Mouse (Mus musculus) forebrain, embryonic 13.5 days (tissue): ENCODE measurements around the gene Plekha7. TPM values are rescaled to one million over a fixed set of nuclear protein-coding genes. Genes with fewer than 3 reads are reported as not detected.
A peak's percentile ranks its signal among the peaks of the same experiment; 100 is the strongest.

Source experiments
- ATAC-seq: fragments of 200-750 bp; cut with Nextera tagmentation; 2 replicates; pipeline ENCODE4 v1.8.0; 2017
- H3K27ac ChIP-seq: fragments of 300-500 bp; sonication (generic); 2 replicates; pipeline ENCODE4 v1.5.1; 2015; ENCODE audit warnings: inconsistent platforms, mild to moderate bottlenecking, moderate library complexity
- H3K27me3 ChIP-seq: fragments of 300-500 bp; sonication (generic); 2 replicates; pipeline ENCODE4 v1.6.1; 2015; ENCODE audit warnings: mild to moderate bottlenecking, inconsistent platforms
- H3K36me3 ChIP-seq: fragments of 300-500 bp; sonication (generic); 2 replicates; pipeline ENCODE4 v1.6.1; 2015; ENCODE audit warnings: mild to moderate bottlenecking, inconsistent platforms; ENCODE audit not compliant: poor library complexity, severe bottlenecking
- H3K4me1 ChIP-seq: fragments of 300-500 bp; sonication (generic); 2 replicates; pipeline ENCODE4 v1.6.1; 2015; ENCODE audit warnings: inconsistent platforms
- H3K4me2 ChIP-seq: fragments of 300-500 bp; sonication (generic); 2 replicates; pipeline ENCODE4 v1.6.1; 2015; ENCODE audit warnings: inconsistent platforms, mild to moderate bottlenecking, moderate library complexity
- H3K4me3 ChIP-seq: fragments of 300-500 bp; sonication (generic); 2 replicates; pipeline ENCODE4 v1.5.1; 2015; ENCODE audit warnings: mild to moderate bottlenecking, inconsistent platforms
- H3K9ac ChIP-seq: fragments of 300-500 bp; sonication (generic); 2 replicates; pipeline ENCODE4 v1.6.1; 2015; ENCODE audit warnings: mild to moderate bottlenecking, inconsistent platforms
- H3K9me3 ChIP-seq: fragments of 300-500 bp; sonication (generic); replicated peaks from 2 replicates; pipeline ENCODE4 v1.6.1; 2016; ENCODE audit warnings: inconsistent platforms
- WGBS: fragments of 180-500 bp; shearing (Covaris S2); methylation state at CpG from one replicate; pipeline ENCODE4 v1.1.7; 2015; 5-methylcytosine and 5-hydroxymethylcytosine counted together
- polyA plus RNA-seq: library from polyadenylated mRNA; unstranded; fragments of >200 nt; fragmentation: Nextera tagmentation; extraction: Ambion mirVana; gene quantifications from 2 replicates; pipeline ENCODE4 v1.2.1, GENCODE M21; 2015

Plekha7 gene
- polyA plus RNA-seq, 1 experiment from 2014 or later: 13.1 TPM

- H3K4me3 ChIP-seq: no peak overlapping the region
- H3K4me2 ChIP-seq: peak overlapping the region; percentile 32
- H3K4me1 ChIP-seq: peaks cover 20% of the 10 kb centered on the region
- no peaks in the 10 kb centered on the region for H3K9me3 ChIP-seq
- H3K27me3 ChIP-seq: no peaks in the 10 kb centered on the region
- no peaks in the 10 kb centered on the region for H3K36me3 ChIP-seq
- peak overlapping the region; percentile 42 for H3K27ac ChIP-seq
- peak; percentile 9; the same call in 1 of the 2 replicates for ATAC-seq
- WGBS: 43% methylated on average over 15 of the region's 15 CpGs
- no peak overlapping the region for H3K9ac ChIP-seq
Measured at GRCm38 (mm10) chr7:116245815-116246695, 62.1 kb downstream of the Plekha7 start.

DNA sequence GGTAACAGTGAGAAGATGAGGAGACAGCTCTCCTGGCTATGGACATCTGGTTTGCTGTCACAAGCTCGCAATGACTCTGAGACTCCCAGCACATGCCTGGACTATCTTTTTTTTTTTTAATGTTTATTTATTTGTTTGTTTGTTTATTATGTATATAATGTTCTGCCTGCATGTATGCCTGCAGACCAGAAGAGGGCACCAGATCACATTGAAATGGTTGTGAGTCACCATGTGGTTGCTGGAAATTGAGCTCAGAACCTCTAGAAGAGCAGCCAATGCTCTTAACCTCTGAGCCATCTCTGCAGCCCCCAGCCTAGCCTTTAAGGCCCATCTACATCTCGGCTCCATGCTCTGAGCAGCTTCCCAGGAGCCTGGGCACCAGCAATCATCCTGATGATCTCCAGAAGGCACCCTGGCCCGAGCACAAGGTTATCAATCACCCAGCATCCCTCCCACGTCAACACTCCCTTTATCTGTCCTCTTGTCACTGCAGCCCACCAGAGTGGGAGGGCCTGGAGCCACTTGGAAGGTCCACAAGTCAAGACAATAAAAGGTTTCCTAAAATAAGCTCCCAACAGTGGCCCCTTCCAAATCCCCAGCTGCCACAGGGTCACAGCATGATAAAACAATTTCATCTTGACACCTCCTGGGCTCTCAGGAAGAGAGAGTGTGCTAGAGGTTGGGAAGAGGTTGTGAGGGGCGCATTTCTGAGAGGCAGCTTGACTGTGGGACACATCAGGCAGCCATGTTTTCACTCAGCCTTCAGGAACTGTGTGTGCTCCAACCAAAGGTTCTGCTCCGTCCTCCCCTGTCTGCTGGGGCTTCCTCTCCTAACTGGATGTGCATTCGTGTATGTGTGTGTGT lies 63.6 kb downstream of the Plekha7 start:
- H3K9me3 ChIP-seq: no peaks in the 10 kb centered on the region
- H3K4me2 ChIP-seq: no peak overlapping the region
- no peak overlapping the region for H3K9ac ChIP-seq
- no peaks in the 10 kb centered on the region for H3K36me3 ChIP-seq
- peaks cover 22% of the 10 kb centered on the region for H3K4me1 ChIP-seq
- WGBS: 79% methylated on average over 7 of the region's 7 CpGs
- H3K4me3 ChIP-seq: no peak overlapping the region
- no peak overlapping the region for H3K27ac ChIP-seq
- H3K27me3 ChIP-seq: no peaks in the 10 kb centered on the region
- no peak for ATAC-seq

DNA sequence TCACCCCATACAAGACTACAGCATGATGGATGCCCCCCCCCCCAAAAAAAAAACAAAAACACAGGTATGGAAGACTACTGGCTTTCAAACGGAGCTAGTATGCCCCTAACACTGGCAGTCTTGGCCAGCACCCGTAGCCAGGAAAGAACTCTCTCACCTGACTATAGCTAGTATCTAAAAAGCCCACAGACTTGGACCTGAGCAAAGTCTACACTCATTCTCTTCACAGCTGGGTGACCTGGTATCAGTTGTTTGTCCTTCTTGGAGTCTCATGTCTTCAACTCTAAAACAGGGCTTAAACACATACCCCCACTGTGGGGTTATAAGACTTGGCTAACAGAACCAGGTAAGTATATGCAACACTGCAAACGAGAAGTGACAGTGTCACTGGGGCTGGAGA lies 65.4 kb downstream of the Plekha7 start:
- 83% methylated on average over 3 of the region's 3 CpGs for WGBS
- Histone ChIP-seq H3K9me3 (no peaks in the 10 kb centered on the region), H3K4me3 (no peak overlapping the region), H3K36me3 (no peaks in the 10 kb centered on the region), H3K9ac (no peak overlapping the region), H3K4me1 (peaks cover 30% of the 10 kb centered on the region), H3K27me3 (peaks cover 8% of the 10 kb centered on the region; the same call in 1 of the 2 replicates), H3K4me2 (no peak overlapping the region), H3K27ac (no peak overlapping the region)
- no peak for ATAC-seq

- Histone ChIP-seq H3K27ac (no peak overlapping the region), H3K9me3 (no peaks in the 10 kb centered on the region), H3K27me3 (peaks cover 14% of the 10 kb centered on the region; the same call in 1 of the 2 replicates), H3K4me2 (0 out of 2 replicates have a peak overlapping the region, but pooled peaks have one; percentile 0), H3K36me3 (no peaks in the 10 kb centered on the region), H3K4me1 (peaks cover 36% of the 10 kb centered on the region), H3K4me3 (no peak overlapping the region), H3K9ac (no peak overlapping the region)
- no peak for ATAC-seq
- WGBS: 23% methylated on average over 7 of the region's 7 CpGs
Measured at GRCm38 (mm10) chr7:116241601-116242000, 66.6 kb downstream of the Plekha7 start.

GRCm38 (mm10) chr7:116240791-116241474 lies 67.2 kb downstream of the Plekha7 start:
- Histone ChIP-seq H3K4me2 (no peak overlapping the region), H3K27ac (no peak overlapping the region), H3K4me3 (no peak overlapping the region), H3K27me3 (peaks cover 17% of the 10 kb centered on the region; the same call in 1 of the 2 replicates), H3K9me3 (no peaks in the 10 kb centered on the region), H3K9ac (no peak overlapping the region), H3K36me3 (no peaks in the 10 kb centered on the region), H3K4me1 (peaks cover 36% of the 10 kb centered on the region)
- WGBS: 79% methylated on average over 12 of the region's 12 CpGs
- no peak for ATAC-seq

DNA sequence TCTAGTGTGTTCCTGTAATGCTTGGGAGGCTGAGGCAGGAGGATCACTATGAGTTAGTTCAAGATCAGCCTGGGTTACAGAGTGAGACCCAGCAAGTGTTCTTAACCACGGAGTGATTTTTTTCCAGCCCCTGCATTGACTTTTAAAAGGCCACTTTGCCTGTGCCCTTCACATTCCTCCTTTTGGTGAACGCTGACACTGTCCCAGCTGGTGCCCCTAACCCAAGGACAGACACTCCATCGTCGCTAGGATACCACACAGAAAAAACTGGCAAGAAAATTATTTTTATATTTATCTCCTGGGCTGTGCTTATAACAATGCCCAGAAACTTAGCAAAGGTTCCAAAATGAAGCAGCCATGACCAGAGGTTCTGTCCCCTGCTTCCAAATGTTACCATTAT lies 67.8 kb downstream of the Plekha7 start:
- H3K27ac ChIP-seq: no peak overlapping the region
- H3K4me1 ChIP-seq: peaks cover 39% of the 10 kb centered on the region
- peaks cover 17% of the 10 kb centered on the region; the same call in 1 of the 2 replicates for H3K27me3 ChIP-seq
- 88% methylated on average over 4 of the region's 4 CpGs for WGBS
- H3K36me3 ChIP-seq: no peaks in the 10 kb centered on the region
- no peak for ATAC-seq
- H3K9ac ChIP-seq: no peak overlapping the region
- H3K9me3 ChIP-seq: no peaks in the 10 kb centered on the region
- H3K4me3 ChIP-seq: no peak overlapping the region
- H3K4me2 ChIP-seq: no peak overlapping the region

DNA sequence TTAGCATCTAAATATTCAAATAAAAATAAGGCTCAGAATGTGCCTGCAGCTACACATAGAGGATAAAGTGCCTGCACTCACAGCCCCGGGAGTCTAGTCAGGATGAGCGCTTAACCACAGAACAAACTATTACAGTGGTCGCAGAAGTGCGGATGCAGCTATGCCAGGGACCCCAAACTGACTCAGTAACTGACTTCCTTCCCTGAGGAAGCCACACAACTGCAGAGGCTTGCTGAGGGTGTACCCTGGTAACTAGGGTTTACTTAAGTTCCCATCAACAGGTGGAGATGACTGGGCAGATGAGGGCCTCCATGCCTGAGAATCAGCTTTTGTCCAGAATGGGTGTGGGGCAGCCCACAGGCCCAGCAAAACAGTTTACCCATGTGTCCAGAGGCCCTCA lies 69.9 kb downstream of the Plekha7 start:
- Histone ChIP-seq H3K4me2 (0 out of 2 replicates have a peak overlapping the region, but pooled peaks have one; percentile 99), H3K9ac (no peak overlapping the region), H3K36me3 (no peaks in the 10 kb centered on the region), H3K9me3 (no peaks in the 10 kb centered on the region), H3K4me1 (peaks cover 51% of the 10 kb centered on the region), H3K4me3 (no peak overlapping the region), H3K27ac (no peak overlapping the region), H3K27me3 (peaks cover 17% of the 10 kb centered on the region; the same call in 1 of the 2 replicates)
- ATAC-seq: no peak
- 67% methylated on average over 4 of the region's 4 CpGs for WGBS

DNA sequence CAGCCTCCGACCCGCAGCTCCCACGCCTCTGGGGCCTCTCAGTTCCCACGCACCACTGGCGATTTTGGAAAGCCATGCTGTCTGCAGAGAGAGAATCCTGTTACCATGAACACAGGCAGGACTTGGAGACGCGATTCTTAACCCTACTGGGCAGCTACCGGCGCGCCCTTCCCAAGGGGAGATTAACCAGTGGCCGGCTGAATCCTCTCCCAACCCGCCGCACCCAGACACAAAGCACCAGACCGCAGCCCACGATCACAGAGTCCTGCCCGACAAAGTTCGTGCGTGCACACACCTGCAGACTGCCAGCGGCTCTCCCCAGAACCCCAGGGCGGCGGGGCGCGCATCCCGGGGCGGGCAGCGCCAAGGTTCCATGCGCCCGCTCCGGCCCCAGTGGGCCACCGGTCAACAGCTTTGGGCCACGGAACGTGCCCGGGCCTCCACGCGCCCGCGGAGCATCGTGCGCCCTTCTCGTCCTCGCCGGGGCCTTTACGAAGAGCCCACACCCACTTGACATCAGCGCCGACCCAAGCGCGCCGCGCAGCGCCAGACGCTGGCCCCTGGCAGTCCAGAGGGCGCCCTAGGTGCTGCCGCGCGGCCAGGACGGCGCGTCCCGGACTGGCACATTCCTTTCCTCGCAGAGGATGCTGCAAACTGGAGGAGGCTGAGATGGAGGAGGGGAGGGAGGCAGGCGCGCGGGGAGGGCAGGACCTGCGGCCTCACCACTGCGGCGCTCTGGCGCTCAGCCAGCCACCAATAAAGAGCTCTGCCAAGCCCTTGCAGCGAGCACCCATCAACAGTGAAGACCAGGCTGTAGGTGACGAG lies 70.8 kb downstream of the Plekha7 start:
- Histone ChIP-seq H3K9me3 (no peaks in the 10 kb centered on the region), H3K4me2 (peak overlapping the region; percentile 99), H3K36me3 (no peaks in the 10 kb centered on the region), H3K4me1 (peaks cover 53% of the 10 kb centered on the region), H3K4me3 (peak overlapping the region; percentile 50), H3K27me3 (peaks cover 17% of the 10 kb centered on the region; the same call in 1 of the 2 replicates), H3K9ac (peak overlapping the region; percentile 68), H3K27ac (no peak overlapping the region)
- 1% methylated on average over 64 of the region's 69 CpGs for WGBS
- peak; percentile 76 for ATAC-seq

DNA sequence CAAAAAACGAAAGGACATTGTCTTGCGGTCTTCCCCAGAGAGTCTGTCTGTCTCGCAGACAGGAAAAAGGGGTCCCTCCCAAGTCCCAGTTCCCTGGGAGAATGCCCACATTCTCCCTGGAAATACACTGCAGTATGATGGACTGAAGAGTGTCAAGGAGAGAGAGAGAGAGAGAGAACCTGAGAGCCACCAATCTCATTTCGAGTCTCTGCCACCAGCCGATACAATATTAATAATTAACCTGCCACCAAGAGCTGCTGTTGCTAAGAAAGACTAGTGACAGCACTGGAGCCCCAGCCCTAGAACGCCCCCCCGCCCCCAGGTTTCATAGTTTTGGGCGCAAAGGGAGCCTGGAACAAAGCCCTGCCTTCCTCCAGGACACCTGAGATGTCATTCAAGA lies 71.6 kb downstream of the Plekha7 start:
- Histone ChIP-seq H3K27me3 (peaks cover 17% of the 10 kb centered on the region; the same call in 1 of the 2 replicates), H3K9me3 (no peaks in the 10 kb centered on the region), H3K27ac (no peak overlapping the region), H3K4me1 (peaks cover 46% of the 10 kb centered on the region), H3K4me3 (peak overlapping the region; percentile 50; the same call in 1 of the 2 replicates), H3K4me2 (peak overlapping the region; percentile 99), H3K9ac (peak overlapping the region; percentile 68; the same call in 1 of the 2 replicates), H3K36me3 (no peaks in the 10 kb centered on the region)
- no peak for ATAC-seq
- 43% methylated on average over 8 of the region's 8 CpGs for WGBS

- peaks cover 17% of the 10 kb centered on the region; the same call in 1 of the 2 replicates for H3K27me3 ChIP-seq
- H3K9ac ChIP-seq: no peak overlapping the region
- H3K9me3 ChIP-seq: no peaks in the 10 kb centered on the region
- ATAC-seq: no peak
- no peak overlapping the region for H3K4me3 ChIP-seq
- no peak overlapping the region for H3K4me2 ChIP-seq
- no peaks in the 10 kb centered on the region for H3K36me3 ChIP-seq
- H3K4me1 ChIP-seq: peaks cover 46% of the 10 kb centered on the region
- no peak overlapping the region for H3K27ac ChIP-seq
- 51% methylated on average over 7 of the region's 7 CpGs for WGBS
Measured at GRCm38 (mm10) chr7:116234287-116234806, 73.8 kb downstream of the Plekha7 start.
